Mouse (Mus musculus): ENCODE results near the gene Rprd1b.

Rprd1b gene
- long read RNA-seq, experiment 1, full-length matches to known transcripts, result 9 of 22 reads
- long read RNA-seq, experiment 1, partial matches to known transcripts, result 5 of 22 reads
- long read RNA-seq, experiment 1, other reads (novel, unspliced or antisense), result 8 of 22 reads
- long read RNA-seq, experiment 2, full-length matches to known transcripts, result 9 of 35 reads
- long read RNA-seq, experiment 2, partial matches to known transcripts, result 13 of 35 reads
- long read RNA-seq, experiment 2, other reads (novel, unspliced or antisense), result 13 of 35 reads

- intact Hi-C loops (cut with DNase I), result no loop called here
Observed at GRCm38 (mm10) chr2:158028354-158028863, at the start of gene Rprd1b, which contains the start of gene Tti1. TSS of gene Rprd1b (plus strand) at chr2:158028497. TSS of gene Tti1 (minus strand) at chr2:158028433.

- intact Hi-C loops (cut with DNase I), result no loop called here
Observed at GRCm38 (mm10) chr2:157979241-157979640, 49.1 kb upstream of the Rprd1b start.

- intact Hi-C loops (cut with DNase I), result no loop called here
Observed at GRCm38 (mm10) chr2:157982727-157983126, 45.6 kb upstream of the Rprd1b start.

GRCm38 (mm10) chr2:157983276-157983675, 45.0 kb upstream of the Rprd1b start:
- intact Hi-C loops (cut with DNase I), result no loop called here

- intact Hi-C loops (cut with DNase I), result no loop called here
Observed at GRCm38 (mm10) chr2:157985611-157986010, 42.7 kb upstream of the Rprd1b start.

GRCm38 (mm10) chr2:157986235-157986634, 42.1 kb upstream of the Rprd1b start:
- intact Hi-C loops (cut with DNase I), result no loop called here

- intact Hi-C loops (cut with DNase I), result no loop called here
Observed at GRCm38 (mm10) chr2:157988416-157989190, 39.7 kb upstream of the Rprd1b start.

GRCm38 (mm10) chr2:157989946-157990345, 38.4 kb upstream of the Rprd1b start:
- intact Hi-C loops (cut with DNase I), result loop anchor here (10.0 kb wide), 1 partner anchor 355 kb away; no protein-coding TSS in a partner anchor

GRCm38 (mm10) chr2:157991026-157991425, 37.3 kb upstream of the Rprd1b start:
- intact Hi-C loops (cut with DNase I), result loop anchor here (10.0 kb wide), 1 partner anchor 356 kb away; no protein-coding TSS in a partner anchor

- intact Hi-C loops (cut with DNase I), result loop anchor here (10.0 kb wide), 1 partner anchor 358 kb away; no protein-coding TSS in a partner anchor
Observed at GRCm38 (mm10) chr2:157992501-157992900, 35.8 kb upstream of the Rprd1b start.

- intact Hi-C loops (cut with DNase I), result loop anchor here (10.0 kb wide), 1 partner anchor 364 kb away; no protein-coding TSS in a partner anchor
Observed at GRCm38 (mm10) chr2:157998817-157999216, 29.5 kb upstream of the Rprd1b start.

GRCm38 (mm10) chr2:158004620-158005019, 23.7 kb upstream of the Rprd1b start:
- intact Hi-C loops (cut with DNase I), result no loop called here

- intact Hi-C loops (cut with DNase I), result no loop called here
Observed at GRCm38 (mm10) chr2:158005641-158006040, 22.7 kb upstream of the Rprd1b start.

- intact Hi-C loops (cut with DNase I), result no loop called here
Observed at GRCm38 (mm10) chr2:158009373-158009772, 18.9 kb upstream of the Rprd1b start.

- intact Hi-C loops (cut with DNase I), result no loop called here
Observed at GRCm38 (mm10) chr2:158012608-158013007, 15.7 kb upstream of the Rprd1b start.

- intact Hi-C loops (cut with DNase I), result no loop called here
Observed at GRCm38 (mm10) chr2:158017330-158017729, 11.0 kb upstream of the Rprd1b start.

GRCm38 (mm10) chr2:158027855-158028353, 393 bp upstream of the Rprd1b start:
- intact Hi-C loops (cut with DNase I), result no loop called here

- intact Hi-C loops (cut with DNase I), result no loop called here
Observed at GRCm38 (mm10) chr2:158030007-158030406, 1.7 kb downstream of the Rprd1b start.

GRCm38 (mm10) chr2:158035813-158036212, 7.5 kb downstream of the Rprd1b start:
- intact Hi-C loops (cut with DNase I), result no loop called here

GRCm38 (mm10) chr2:158036408-158036807, 8.1 kb downstream of the Rprd1b start:
- intact Hi-C loops (cut with DNase I), result no loop called here

- intact Hi-C loops (cut with DNase I), result no loop called here
Observed at GRCm38 (mm10) chr2:158036953-158037352, 8.7 kb downstream of the Rprd1b start.

GRCm38 (mm10) chr2:158037571-158037970, 9.3 kb downstream of the Rprd1b start:
- intact Hi-C loops (cut with DNase I), result no loop called here

Data from adrenal gland (tissue).